Mouse (Mus musculus) retina, postnatal 7 days (tissue): ENCODE data around the gene Prok2.
A peak's percentile ranks its signal among the peaks of the same experiment; 100 is the strongest.

Experiments used
- DNase-seq: peaks from one replicate; pipeline ENCODE4 v3.0.0-alpha.2; 2012; ENCODE audit warnings: low read depth, low spot score

The Prok2 gene

DNA sequence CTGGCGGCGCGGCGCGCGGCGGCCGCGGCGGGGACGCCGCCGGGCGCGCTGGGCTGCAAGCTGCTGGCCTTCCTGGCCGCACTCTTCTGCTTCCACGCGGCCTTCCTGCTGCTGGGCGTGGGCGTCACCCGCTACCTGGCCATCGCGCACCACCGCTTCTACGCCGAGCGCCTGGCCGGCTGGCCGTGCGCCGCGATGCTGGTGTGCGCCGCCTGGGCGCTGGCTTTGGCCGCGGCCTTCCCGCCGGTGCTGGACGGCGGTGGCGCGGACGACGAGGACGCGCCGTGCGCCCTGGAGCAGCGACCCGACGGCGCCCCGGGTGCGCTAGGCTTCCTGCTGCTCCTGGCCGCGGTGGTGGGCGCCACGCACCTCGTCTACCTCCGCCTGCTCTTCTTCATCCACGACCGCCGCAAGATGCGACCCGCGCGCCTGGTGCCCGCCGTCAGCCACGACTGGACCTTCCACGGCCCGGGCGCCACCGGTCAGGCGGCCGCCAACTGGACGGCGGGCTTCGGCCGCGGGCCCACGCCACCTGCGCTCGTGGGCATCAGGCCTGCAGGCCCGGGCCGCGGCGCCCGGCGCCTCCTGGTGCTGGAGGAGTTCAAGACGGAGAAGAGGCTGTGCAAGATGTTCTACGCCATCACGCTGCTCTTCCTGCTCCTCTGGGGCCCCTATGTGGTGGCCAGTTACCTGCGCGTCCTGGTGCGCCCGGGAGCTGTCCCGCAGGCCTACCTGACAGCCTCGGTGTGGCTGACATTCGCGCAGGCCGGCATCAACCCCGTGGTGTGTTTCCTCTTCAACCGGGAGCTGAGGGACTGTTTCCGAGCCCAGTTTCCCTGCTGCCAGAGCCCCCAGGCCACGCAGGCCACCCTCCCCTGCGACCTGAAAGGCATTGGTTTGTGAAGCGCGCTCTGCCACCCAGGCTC is 33.0 kb downstream of the Prok2 start:
- no peak for DNase-seq

DNA sequence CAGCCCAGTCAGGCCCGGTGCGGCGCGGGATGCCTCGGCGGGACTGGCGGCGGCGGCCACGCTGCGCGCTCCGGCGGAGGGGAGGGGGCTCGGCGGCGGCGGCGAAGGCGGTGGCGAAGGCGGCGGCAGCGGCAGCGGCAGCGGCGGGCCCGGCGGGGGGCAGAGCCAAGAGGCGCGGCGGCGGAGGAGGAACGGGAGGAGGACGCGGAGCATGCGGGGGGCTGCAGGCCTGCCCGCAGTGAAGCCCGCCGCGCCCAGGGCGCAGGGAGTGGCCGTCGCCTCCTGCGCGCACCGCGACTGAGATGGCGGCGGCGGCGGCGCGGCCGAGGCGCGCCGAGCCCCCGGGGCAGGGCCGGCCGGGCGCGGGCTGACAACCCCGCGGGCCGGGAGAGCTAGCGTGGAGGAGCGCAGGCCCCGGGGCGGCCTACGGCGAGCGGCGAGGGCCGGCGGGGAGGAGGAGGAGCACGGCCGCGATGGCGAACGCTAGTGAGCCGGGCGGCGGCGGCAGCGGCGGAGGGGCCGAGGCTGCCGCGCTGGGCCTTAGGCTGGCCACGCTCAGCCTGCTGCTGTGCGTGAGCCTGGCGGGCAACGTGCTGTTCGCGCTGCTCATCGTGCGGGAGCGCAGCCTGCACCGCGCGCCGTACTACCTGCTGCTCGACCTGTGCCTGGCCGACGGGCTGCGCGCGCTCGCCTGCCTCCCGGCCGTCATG is 33.8 kb downstream of the Prok2 start, which contains the start of gene Gpr27:
Gpr27 (plus strand) TSS at position 474 of the 710 bp plus-strand sequence.
- DNase-seq, result peak; percentile 19

DNA sequence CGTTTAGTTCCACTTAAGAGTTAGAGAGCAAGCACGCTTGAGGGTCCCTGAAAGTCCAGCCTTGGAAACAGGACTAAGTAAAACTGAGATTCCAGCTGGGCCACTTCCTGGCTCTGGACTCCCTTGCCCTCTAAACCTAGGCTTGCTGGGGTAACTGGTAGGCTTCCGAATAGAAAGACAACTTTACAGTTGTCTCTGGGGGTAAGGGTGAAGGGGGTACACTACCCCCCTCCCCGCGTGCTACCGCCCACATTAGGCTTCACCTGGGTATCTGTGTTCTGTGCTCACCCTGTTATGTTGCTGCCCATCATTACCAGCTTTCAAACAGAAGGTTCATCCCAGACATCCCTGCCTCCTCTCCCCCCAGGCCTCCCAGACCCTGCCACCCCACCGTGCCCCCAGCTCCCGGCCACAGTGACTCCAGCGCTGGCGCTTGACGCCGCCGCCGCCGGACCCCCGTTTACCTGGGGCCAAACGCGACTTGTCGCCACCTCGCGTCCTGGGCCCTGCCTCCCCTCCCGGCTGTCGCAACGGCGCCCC is 34.5 kb downstream of the Prok2 start:
- DNase-seq, result no peak

DNA sequence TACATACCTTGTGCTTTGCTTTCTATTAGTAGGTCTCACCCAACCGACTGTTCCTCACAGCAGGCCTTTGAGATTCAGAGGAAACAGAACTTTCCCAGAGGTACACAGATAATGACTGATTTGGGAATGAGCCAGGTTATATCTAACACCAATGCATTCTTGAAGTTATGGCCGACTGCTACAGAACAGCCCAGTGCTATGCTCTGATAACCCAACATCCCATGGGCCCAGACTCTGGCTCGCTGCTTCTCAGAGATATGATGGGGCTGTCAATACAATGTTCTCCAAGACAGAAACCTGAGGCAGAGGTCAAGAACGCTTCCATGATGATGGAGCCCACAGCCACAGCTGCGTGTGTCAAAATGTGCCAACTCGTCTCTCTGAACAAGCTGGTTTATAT is 37.7 kb downstream of the Prok2 start:
- DNase-seq, result no peak

DNA sequence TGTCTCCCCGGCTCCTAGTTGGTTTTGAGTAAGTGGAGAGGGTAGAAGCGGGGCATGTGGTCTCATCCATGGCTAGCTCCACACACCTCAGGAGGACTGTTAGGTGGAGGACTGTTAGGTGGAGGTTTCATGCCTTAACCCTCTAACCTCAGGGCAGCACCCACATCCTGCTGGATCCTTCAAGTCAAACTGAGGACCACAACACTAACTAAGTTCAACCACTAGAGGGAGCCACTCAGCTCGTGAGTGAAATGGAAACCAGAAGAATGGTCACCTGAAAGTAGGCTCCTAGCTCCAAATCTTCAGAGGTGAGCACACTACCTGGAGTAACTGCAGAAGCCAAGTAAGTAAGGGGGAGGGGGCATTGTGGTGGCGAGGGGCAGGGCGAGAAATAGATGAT is 41.3 kb downstream of the Prok2 start:
- DNase-seq, result no peak

DNA sequence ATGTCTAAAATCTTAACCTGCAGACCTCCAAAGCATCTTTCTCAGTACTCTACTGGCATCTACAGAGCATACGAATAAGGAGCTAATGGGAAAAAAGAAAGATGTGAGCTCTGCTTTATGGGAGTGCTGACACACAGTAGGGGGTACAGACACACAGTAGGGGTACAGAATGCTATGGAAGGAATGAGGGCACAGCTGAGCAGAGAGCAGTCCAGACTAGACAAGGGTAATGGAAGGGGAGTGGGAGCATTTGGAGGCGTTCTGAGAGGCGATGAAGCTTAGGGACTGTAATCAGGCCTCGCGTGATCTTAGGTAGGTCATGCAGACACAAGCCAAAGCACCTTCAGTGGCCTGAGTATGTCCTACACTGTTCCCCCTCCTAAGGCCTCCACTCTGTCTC is 42.2 kb downstream of the Prok2 start:
- no peak for DNase-seq

DNA sequence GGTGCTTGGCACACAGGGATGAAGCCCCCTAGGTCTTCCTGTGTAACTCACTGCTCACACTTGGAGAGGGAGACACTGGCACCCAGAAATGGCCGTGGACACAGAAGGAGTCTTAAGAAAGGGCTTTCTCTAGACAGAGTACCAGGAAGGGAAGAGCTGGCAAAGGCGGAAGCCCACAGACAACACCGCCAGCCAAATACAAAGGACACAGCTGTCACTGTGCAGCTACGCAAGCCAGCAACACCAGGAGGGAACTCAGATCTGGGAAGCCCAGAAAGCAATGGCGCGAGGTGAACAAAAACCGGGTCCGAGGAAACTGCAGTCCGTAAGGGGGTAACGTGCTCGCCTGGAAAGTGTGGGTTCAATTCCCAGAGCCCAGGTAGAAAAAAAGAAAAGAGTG is 48.1 kb downstream of the Prok2 start:
- no peak for DNase-seq

DNA sequence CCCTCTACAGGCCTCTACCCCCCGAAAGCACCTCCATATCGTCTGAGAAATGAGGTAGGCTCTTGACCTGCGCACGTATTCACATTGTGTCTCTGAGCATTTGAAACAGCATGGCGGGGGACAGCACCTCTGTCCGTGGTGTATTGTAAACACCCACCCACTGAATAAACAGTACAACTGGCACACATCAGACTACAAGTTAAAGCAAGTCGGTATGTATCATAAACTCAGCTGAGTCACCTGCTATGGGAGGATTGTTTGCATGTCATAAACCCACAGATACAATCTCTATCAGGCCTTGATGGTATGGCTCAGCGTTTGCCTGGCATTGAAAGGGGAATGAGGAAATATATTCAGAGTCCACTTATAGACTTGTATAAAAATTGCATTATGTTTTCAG is 48.9 kb downstream of the Prok2 start:
- DNase-seq, result no peak

DNA sequence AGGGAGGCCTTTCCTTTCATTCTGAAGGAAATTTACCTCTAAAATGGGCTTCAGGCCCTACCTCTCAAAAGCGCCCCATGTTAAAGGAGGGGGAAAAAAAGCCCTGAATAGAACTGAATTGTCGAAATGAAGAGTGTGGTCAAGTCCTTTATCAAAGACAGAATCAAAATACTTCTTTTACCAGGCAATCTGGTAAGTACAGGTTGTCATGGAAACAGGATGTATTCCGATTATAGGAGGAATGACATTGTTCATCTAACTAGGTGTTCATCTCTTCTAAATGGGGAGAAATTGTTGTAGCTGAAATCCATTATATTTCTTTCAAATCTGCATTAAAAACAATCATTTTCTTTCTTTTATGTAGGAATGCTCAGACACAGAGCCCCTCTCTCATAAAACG is 51.7 kb downstream of the Prok2 start:
- no peak for DNase-seq

DNA sequence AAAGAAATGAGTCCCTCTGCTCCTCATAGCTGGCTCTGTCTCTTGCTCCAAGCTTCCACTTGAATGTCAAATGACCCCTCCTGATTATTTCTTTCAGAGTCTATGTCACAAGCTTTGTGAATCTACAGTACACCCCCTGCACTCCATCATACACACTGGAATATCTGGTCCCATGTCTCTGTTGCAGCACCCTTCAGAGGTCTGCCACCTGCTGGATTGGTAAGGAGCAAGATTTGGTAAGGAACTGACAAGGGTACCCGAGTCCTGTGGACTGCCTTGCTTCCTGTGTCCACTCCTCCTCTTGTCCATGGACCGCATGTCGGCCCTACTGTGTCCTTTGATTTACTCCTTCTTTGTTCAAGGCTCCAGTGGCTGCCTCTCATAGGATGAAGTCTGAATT is 54.4 kb downstream of the Prok2 start:
- no peak for DNase-seq

DNA sequence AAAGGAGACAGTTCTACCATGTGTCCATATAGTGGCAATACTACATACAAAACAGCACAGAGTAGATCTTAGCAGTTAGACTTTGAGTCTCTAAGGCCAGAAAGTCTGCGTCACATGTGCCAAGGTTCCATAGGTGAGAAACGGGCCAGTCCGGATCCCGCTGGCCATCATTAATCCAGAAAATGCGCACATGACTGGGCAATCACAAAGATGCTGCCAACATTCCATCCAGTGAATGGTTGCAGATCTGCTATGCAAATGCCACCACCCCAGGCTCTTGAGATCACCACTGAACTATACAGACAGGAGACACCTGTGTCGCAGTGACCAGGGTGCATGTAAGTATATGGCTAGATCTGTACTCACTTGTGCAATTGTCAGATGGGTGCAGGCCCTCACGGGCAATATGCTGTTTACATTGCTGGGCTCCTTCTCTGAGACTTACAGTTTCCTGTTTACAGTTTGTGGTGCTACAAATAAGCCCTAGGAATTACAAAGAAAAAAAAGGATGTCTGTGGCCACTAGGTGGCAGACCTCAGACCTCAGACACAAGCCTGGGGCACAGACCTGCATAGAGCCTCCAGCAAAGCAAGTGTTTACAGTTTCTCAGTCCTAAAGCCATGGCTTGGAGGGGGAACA is 55.6 kb downstream of the Prok2 start:
- DNase-seq, result no peak

DNA sequence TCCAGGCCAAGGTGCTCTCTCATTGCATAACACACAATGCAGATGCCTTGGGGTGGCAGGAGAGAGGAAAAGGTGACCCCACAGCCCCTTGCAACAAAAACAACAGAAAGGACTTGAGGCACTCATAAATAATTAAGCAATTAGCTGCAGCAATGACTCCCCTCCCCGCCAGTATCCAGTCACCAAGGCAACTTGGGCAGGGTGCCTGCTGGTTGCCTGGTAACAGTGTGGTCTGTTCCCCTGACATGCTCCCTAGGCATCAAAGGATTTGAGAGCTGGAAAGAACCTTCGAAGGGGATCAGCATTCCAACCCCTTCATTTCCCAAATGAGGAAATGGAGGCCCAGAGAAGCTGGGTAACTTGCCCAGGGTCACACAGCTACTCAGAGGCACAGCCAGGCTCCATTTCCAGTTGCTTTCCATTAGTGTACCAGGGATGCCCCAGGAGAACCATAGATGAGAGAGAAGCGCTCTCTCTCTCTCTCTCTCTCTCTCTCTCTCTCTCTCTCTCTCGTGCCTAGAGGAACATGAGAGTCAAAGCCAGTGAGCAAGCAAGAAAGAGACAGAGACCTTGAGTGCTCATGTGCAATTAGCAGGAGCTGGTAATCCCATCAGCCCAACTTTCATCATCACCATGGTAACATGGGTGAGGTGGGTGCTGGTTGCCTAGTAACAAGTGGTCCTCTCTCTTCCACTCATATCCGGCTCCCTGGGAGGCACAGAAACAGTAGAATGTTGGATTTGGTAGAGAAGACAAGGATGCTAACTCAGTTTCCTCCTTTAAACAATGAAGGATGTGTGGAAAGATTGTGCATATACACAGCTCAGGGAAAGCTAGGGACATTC is 56.5 kb downstream of the Prok2 start:
- no peak for DNase-seq

DNA sequence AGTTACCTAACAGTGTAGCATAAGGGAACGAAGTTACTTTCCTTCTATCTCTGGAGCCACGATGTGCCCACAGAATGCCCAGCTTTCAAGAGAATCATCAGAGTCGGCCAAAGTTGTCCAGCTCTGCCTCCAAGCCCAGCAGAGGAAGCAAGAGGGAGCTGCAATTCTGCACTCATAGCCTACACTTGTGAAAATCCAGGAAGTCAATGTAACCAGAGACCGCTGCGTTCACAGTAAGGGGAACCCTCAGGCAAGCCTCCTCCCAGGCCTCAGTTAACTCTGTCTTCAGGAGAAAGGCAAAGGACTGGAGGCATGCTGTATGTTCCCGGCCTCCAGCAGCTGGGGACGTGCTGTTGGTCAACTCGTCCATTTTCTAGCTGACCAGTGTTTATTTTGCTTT is 58.9 kb downstream of the Prok2 start:
- DNase-seq, result no peak

DNA sequence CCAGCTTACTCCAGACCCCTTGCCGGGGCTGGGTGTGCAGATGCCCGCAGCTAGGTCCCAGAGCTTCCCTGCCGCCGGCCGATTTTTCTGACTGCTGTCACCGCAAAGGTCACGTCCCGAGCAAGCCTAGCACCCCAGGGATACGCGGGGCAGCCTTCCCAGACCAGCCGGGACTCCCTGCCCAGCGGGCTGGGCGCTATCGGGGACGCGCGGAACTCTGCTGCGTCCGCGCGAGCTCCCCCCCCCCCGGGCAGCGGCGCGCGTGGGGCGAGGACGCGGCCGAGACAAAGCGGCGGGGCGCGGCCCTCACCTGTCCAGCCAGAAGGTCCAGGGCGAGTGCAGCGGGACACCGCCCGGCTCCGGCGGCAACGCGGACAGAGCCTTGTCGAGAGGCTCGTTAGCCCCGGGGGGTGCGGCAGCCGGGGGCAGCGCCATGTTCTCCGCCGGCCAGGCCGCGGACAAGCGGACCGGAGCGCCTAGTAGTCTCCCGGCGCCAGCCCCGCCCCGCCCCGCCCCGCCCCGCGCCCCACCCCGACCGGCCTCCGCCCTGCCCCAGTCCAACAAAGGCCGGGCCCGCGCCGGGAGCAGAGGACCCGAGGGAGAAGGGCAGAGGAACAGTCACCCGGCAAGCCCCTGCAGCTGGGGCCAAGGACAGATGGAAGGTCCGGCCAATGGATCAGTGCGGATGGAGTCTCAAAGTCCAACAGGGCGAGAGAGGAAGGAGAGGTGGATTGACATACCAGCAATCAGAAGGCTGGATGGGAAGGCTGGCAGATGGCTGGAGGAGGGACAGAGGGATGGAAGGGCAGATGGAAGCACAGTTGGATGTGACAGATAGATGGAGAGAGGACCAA is 59.6 kb downstream of the Prok2 start, which contains the start of the genes Eif4e3 and Gm20696:
Eif4e3 (minus strand) TSS at position 454 of the 854 bp plus-strand sequence.
Gm20696 (minus strand) TSS at position 480 of the 854 bp plus-strand sequence.
- DNase-seq, result no peak

DNA sequence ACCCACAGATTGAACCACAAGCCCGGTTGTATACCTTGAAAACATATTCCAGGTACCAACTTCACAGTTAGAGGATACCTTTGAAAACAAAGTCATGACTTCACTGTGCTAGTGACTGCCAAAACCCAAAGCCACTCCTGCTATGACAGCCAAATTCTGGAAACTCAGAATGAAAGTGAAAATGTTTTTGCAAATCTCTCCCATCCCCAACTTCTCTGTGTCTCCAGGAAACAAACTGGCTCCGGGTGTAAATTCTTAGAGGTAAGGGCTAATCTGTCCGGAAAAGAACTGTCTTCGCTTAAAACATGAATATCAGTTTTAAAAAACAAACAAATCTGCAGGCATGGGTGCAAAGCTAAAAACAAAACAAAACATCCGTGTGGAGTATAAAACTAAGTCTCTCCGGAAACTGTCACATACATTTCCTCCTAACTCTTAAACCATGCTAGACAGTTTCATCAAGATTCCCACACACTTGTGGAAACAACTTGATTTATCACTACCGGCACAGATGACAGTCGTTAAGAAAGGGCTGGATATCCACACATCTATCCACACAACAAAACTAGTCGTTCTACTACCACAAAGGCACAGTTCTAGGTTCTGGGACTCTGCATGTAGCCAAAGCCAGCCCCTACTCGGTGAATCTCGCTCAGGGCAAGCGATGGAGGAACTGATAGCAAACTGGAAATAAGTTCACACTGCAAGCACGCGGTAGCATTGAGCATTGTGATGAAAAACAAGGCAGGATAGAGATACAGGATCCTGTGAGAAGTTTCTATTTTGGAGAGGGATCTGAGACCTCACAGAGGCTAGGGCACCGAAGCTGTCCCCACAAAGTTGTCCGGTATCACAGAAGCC is 60.5 kb downstream of the Prok2 start:
- no peak for DNase-seq

DNA sequence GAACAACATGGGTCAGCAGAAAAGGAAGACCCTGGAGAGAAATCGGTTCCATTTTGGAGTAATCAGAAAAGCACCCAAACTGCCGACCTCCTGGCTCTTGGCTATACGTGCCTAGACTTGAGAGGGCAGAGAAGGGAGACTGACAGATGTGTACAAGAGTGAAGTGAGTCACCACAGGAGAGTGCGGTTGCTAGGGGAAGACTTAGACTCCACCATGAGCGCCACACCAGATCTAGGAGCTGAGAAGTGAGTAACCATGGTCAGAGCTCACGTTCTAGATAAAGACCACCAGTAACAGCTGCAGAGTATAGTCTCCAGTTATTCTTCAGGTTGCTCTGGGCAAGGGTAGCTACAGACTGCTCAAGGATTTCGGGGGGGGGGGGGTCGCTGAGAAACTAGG is 63.0 kb downstream of the Prok2 start:
- DNase-seq, result no peak
